Mouse (Mus musculus): Measurements from ENCODE around the gene Prss46. TPM values are rescaled to one million over a fixed set of nuclear protein-coding genes. Genes with fewer than 3 reads are reported as not detected.

The Prss46 gene
- polyA plus RNA-seq, 1 experiment from 2014 or later = not detected

GRCm38 (mm10) chr9:110899451-110900008 lies 55.2 kb downstream of the Prss46 start:
- WGBS (ENCODE audit: insufficient replicate concordance) = 61% methylated on average over 10 of the region's 10 CpGs
- H3K4me2 ChIP-seq = no peak overlapping the region

GRCm38 (mm10) chr9:110901204-110901603 lies 56.9 kb downstream of the Prss46 start:
- H3K27ac ChIP-seq (replicated peaks) = no peak overlapping the region
- no peaks in the 10 kb centered on the region for H3K36me3 ChIP-seq (replicated peaks)
- H3K4me1 ChIP-seq (replicated peaks) = no peaks in the 10 kb centered on the region
- no peaks in the 10 kb centered on the region for H3K9me3 ChIP-seq (replicated peaks)
- WGBS (ENCODE audit: insufficient replicate concordance) = 63% methylated on average over 6 of the region's 6 CpGs
- no peak overlapping the region for H3K4me3 ChIP-seq (replicated peaks)
- no peaks in the 10 kb centered on the region for H3K27me3 ChIP-seq
- H3K9ac ChIP-seq = no peak overlapping the region
- H3K4me2 ChIP-seq = no peak overlapping the region
- ATAC-seq (ENCODE audit: insufficient read depth) = no peak

More at GRCm38 (mm10) chr9:110899451-110900008, 55.2 kb downstream of the Prss46 start:
- Histone ChIP-seq H3K9me3 (replicated peaks) (no peaks in the 10 kb centered on the region), H3K4me1 (replicated peaks) (peaks cover 2% of the 10 kb centered on the region; the same call in 1 of the 2 replicates), H3K27me3 (no peaks in the 10 kb centered on the region), H3K9ac (no peak overlapping the region), H3K4me3 (replicated peaks) (no peak overlapping the region), H3K27ac (replicated peaks) (no peak overlapping the region), H3K36me3 (replicated peaks) (no peaks in the 10 kb centered on the region)
- ATAC-seq (ENCODE audit: insufficient read depth) = no peak

GRCm38 (mm10) chr9:110902271-110902670 lies 58.0 kb downstream of the Prss46 start:
- no peak for ATAC-seq (ENCODE audit: insufficient read depth)

More at GRCm38 (mm10) chr9:110902271-110902670, 58.0 kb downstream of the Prss46 start:
- H3K36me3 ChIP-seq (replicated peaks) = no peaks in the 10 kb centered on the region
- no peak overlapping the region for H3K9ac ChIP-seq
- H3K27me3 ChIP-seq = no peaks in the 10 kb centered on the region
- H3K9me3 ChIP-seq (replicated peaks) = no peaks in the 10 kb centered on the region
- no peaks in the 10 kb centered on the region for H3K4me1 ChIP-seq (replicated peaks)
- no peak overlapping the region for H3K4me3 ChIP-seq (replicated peaks)
- no peak overlapping the region for H3K27ac ChIP-seq (replicated peaks)
- 68% methylated on average over 4 of the region's 4 CpGs for WGBS (ENCODE audit: insufficient replicate concordance)
- H3K4me2 ChIP-seq = no peak overlapping the region

Other genes with a start within 250 kb of the Prss46 start
- gene Nradd, start 220.1 kb upstream of the Prss46 start, polyA plus RNA-seq (2015; fragmentation: Nextera tagmentation; extraction: Ambion mirVana) = 1.6 and 2.5 TPM in 2 replicates
- gene Nbeal2, start 190.3 kb upstream of the Prss46 start, polyA plus RNA-seq (2015; fragmentation: Nextera tagmentation; extraction: Ambion mirVana) = 1.8 and 2.4 TPM in 2 replicates
- 60.9 and 64.9 TPM in 2 replicates for gene Ccdc12, start 188.0 kb upstream of the Prss46 start, polyA plus RNA-seq (2015; fragmentation: Nextera tagmentation; extraction: Ambion mirVana)
- gene Myl3, start 102.6 kb upstream of the Prss46 start, polyA plus RNA-seq (2015; fragmentation: Nextera tagmentation; extraction: Ambion mirVana) = 2.8 and 3.0 TPM in 2 replicates
- gene Pth1r, start 97.4 kb upstream of the Prss46 start, polyA plus RNA-seq (2015; fragmentation: Nextera tagmentation; extraction: Ambion mirVana) = 3.0 and 3.6 TPM in 2 replicates
- not detected in 2 replicates for gene Prss42, start 46.3 kb upstream of the Prss46 start, polyA plus RNA-seq (2015; fragmentation: Nextera tagmentation; extraction: Ambion mirVana)
- gene Prss44, start 30.5 kb upstream of the Prss46 start, polyA plus RNA-seq (2015; fragmentation: Nextera tagmentation; extraction: Ambion mirVana) = not detected in 2 replicates
- gene Prss43, start 17.8 kb upstream of the Prss46 start, polyA plus RNA-seq (2015; fragmentation: Nextera tagmentation; extraction: Ambion mirVana) = not detected in 2 replicates
- not detected in 2 replicates for gene Prss45, start 9.9 kb upstream of the Prss46 start, polyA plus RNA-seq (2015; fragmentation: Nextera tagmentation; extraction: Ambion mirVana)
- gene Prss50, start 13.5 kb downstream of the Prss46 start, polyA plus RNA-seq (2015; fragmentation: Nextera tagmentation; extraction: Ambion mirVana) = 13.9 and 14.5 TPM in 2 replicates
- gene Als2cl, start 35.4 kb downstream of the Prss46 start, polyA plus RNA-seq (2015; fragmentation: Nextera tagmentation; extraction: Ambion mirVana) = 1.7 and 2.6 TPM in 2 replicates
- gene Tmie, start 35.6 kb downstream of the Prss46 start, polyA plus RNA-seq (2015; fragmentation: Nextera tagmentation; extraction: Ambion mirVana) = 1.8 and 2.5 TPM in 2 replicates
- not detected in 2 replicates for gene Fam240a, start 72.4 kb downstream of the Prss46 start, polyA plus RNA-seq (2015; fragmentation: Nextera tagmentation; extraction: Ambion mirVana)
- not detected in 2 replicates for gene Tdgf1, start 101.7 kb downstream of the Prss46 start, polyA plus RNA-seq (2015; fragmentation: Nextera tagmentation; extraction: Ambion mirVana)
- 0.07 and 0.25 TPM in 2 replicates for gene Lrrc2, start 107.0 kb downstream of the Prss46 start, polyA plus RNA-seq (2015; fragmentation: Nextera tagmentation; extraction: Ambion mirVana)
- gene Rtp3, start 146.1 kb downstream of the Prss46 start, polyA plus RNA-seq (2015; fragmentation: Nextera tagmentation; extraction: Ambion mirVana) = 13.2 and 13.6 TPM in 2 replicates
- gene Ltf, start 174.8 kb downstream of the Prss46 start, polyA plus RNA-seq (2015; fragmentation: Nextera tagmentation; extraction: Ambion mirVana) = 139 and 168 TPM in 2 replicates
- 15.1 and 15.7 TPM in 2 replicates for gene Ccrl2, start 213.0 kb downstream of the Prss46 start, polyA plus RNA-seq (2015; fragmentation: Nextera tagmentation; extraction: Ambion mirVana)